Comparison of ENCODE assay signal across 13 mouse cellular contexts in genomic region chr11:67536413-67536812, GRCm38 (mm10).
"Had no signal": no experiment of that assay in that cellular context is flagged by ENCODE, and none has a peak within 500 bp of the region (broad histone marks: within the 10 kb centered on the region; RNA-seq: fewer than 3 reads in every experiment).

No protein-coding gene starts in this region.

- H3K36me3 ChIP-seq: limb, embryonic 15.5 days; lung, embryonic 15.5 days; midbrain, embryonic 12.5 days had no signal

- DNase-seq: kidney, adult 8-10 months; kidney, postnatal 36 days; layer of hippocampus, adult 9-11 months; layer of hippocampus, postnatal 36 days; lung, postnatal 14 days; right cerebral cortex, adult 18-20 months; right cerebral cortex, postnatal 25 days; thymus, postnatal 36 days had no signal

- H3K27me3 ChIP-seq: limb, embryonic 15.5 days; lung, embryonic 15.5 days; midbrain, embryonic 12.5 days had no signal

- H3K9me3 ChIP-seq: limb, embryonic 15.5 days; lung, embryonic 15.5 days; megakaryocyte, embryonic 14.5 days; midbrain, embryonic 12.5 days had no signal

- H3K27ac ChIP-seq: kidney, postnatal 0 days; limb, embryonic 15.5 days; lung, embryonic 15.5 days; midbrain, embryonic 12.5 days had no signal

- H3K4me1 ChIP-seq: midbrain, embryonic 12.5 days had no signal

- H3K9ac ChIP-seq: limb, embryonic 15.5 days; lung, embryonic 15.5 days; midbrain, embryonic 12.5 days had no signal

- H3K4me3 ChIP-seq: limb, embryonic 15.5 days; lung, embryonic 15.5 days; megakaryocyte, embryonic 14.5 days; midbrain, embryonic 12.5 days had no signal

- H3K4me2 ChIP-seq: limb, embryonic 15.5 days; lung, embryonic 15.5 days; midbrain, embryonic 12.5 days had no signal
